Mouse (Mus musculus) left cerebral cortex, adult 8-10 months (tissue): Measurements from ENCODE around the gene C530008M17Rik. TPM values are rescaled to one million over a fixed set of nuclear protein-coding genes. Genes with fewer than 3 reads are reported as not detected.
A peak's percentile ranks its signal among the peaks of the same experiment; 100 is the strongest.
"Not testable (repeated sequence)": the region's sequence is repeated elsewhere in the genome, so short reads cannot be mapped to it uniquely, and the experiment has no call there.

Experiments used
- DNase-seq, 2 experiments: peaks; one replicate each; pipeline ENCODE4 v3.0.0; 2022; ENCODE audit warnings: low spot score in 2 of 2
- total RNA-seq, 4 experiments: library from RNA; stranded (reverse); gene quantifications; 2 replicates each; pipeline ENCODE4 v1.2.4; 2022

Gene C530008M17Rik
- total RNA-seq, 4 experiments from 2014 or later: 48.2 to 53.4 (median 51.1) TPM

- no peak for DNase-seq
Observed at GRCm38 (mm10) chr5:76887011-76887410, 230.7 kb downstream of the C530008M17Rik start.

GRCm38 (mm10) chr5:76892608-76893007 is 236.3 kb downstream of the C530008M17Rik start:
- no peak for DNase-seq

GRCm38 (mm10) chr5:76893084-76893483 is 236.8 kb downstream of the C530008M17Rik start:
- DNase-seq: no peak

- DNase-seq: no peak
Observed at GRCm38 (mm10) chr5:76902131-76902530, 245.8 kb downstream of the C530008M17Rik start.

- DNase-seq: no peak
Observed at GRCm38 (mm10) chr5:76904713-76905404, 248.5 kb downstream of the C530008M17Rik start.

GRCm38 (mm10) chr5:76905405-76906154 is 249.3 kb downstream of the C530008M17Rik start, which contains the start of gene Aasdh:
Gene Aasdh (minus strand): TSS chr5:76905514.
- DNase-seq: peak; percentile 92 to 96

- DNase-seq: no peak
Observed at GRCm38 (mm10) chr5:76906155-76906499, 249.8 kb downstream of the C530008M17Rik start.

GRCm38 (mm10) chr5:76910807-76911206 is 254.5 kb downstream of the C530008M17Rik start:
- DNase-seq: no peak

- not testable (repeated sequence) for DNase-seq
Observed at GRCm38 (mm10) chr5:76912522-76912921, 256.2 kb downstream of the C530008M17Rik start.

- no peak for DNase-seq
Observed at GRCm38 (mm10) chr5:76922833-76923232, 266.5 kb downstream of the C530008M17Rik start.

Other genes with a start within 250 kb of the C530008M17Rik start
- gene Gm7271, start 172.5 kb upstream of the C530008M17Rik start, total RNA-seq: not detected
- gene Exoc1, start 127.2 kb upstream of the C530008M17Rik start, total RNA-seq: 10 to 100 TPM; 48.8 to 59.2 (median 57.1) TPM
- 1 to 10 TPM; 6.2 to 7.0 (median 6.8) TPM for gene Cep135, start 67.8 kb upstream of the C530008M17Rik start, total RNA-seq
- gene Aasdh, start 249.0 kb downstream of the C530008M17Rik start, total RNA-seq: 10 to 100 TPM; 19.4 to 25.6 (median 21.0) TPM